Mouse (Mus musculus): ENCODE results near the gene Tarbp1. TPM values are rescaled to one million over a fixed set of nuclear protein-coding genes. Genes with fewer than 3 reads are reported as not detected.
"Not testable (repeated sequence)": the region's sequence is repeated elsewhere in the genome, so short reads cannot be mapped to it uniquely, and the experiment has no call there.

Gene Tarbp1
- total RNA-seq, 2 experiments from 2014 or later = 5.7 to 6.2 TPM

DNA sequence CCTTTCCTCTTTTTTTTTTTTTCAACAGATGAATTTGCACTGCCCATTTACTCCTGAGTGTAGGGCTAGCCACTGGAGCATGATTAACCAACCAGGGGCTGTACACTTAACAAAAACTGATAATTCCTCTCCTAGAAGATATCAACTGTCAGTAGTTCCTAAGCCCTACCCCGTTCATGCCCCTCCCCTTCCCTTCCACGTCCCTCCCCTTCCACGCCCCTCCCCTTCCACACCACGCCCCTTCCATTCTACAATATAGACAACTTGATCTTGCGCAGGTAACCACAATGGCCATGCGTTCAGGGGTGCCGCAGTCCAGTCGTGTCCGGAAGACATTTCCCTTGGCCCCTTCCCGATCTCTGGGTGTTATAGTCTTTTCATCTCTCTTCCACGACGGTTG lies 20.6 kb upstream of the Tarbp1 start:
- intact Hi-C loops (cut with DNase I) = loop anchor here (5.0 kb wide), 3 partner anchors 172 to 482 kb away; no protein-coding TSS in a partner anchor
- DNase-seq = no peak

DNA sequence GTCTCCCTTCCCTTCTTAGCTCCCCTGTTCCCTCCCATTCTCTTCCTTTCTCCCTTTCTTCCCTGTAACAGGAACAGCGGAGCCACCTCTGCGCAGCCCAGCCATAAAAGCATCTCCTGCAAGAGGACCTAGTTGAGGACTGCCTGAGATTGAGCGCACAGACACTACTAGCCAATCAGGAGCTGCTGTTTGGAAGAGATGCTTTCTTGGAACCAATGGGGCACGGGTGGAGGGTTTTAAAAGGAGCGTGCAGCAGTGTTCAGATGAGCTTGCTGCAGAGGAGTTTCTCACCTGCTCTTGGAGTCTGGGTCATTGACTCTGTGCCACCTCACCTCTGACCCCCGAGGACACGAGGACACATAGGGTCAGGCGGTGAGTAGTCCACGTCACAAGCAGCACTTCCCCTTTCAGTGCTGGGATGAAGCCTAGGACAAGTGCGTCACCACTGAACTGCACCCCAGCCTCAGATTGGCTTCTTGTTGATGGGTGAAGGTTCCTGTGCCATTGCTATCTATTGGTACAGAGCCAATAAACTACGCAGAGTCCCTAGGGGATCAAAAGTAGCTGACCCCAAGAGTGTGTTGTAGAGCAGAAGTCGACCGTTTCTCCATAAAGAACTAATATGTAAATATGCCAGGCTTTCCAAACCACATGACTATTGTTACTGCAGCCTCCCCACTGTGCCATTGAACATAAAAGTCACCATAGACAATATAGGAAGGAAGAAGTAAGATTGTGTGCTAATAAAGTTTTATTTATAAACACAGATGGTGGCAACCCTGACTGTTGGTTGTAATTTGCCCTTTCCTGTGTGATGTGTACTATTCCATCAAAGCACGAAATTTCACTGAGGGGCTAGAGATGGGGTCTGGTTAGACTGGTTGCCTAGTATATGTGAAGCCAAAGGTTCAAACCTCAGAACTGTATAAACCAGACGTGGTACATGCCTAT lies 19.6 kb upstream of the Tarbp1 start:
- intact Hi-C loops (cut with DNase I) = loop anchor here (5.0 kb wide), 3 partner anchors 173 to 483 kb away; no protein-coding TSS in a partner anchor
- no peak for DNase-seq

DNA sequence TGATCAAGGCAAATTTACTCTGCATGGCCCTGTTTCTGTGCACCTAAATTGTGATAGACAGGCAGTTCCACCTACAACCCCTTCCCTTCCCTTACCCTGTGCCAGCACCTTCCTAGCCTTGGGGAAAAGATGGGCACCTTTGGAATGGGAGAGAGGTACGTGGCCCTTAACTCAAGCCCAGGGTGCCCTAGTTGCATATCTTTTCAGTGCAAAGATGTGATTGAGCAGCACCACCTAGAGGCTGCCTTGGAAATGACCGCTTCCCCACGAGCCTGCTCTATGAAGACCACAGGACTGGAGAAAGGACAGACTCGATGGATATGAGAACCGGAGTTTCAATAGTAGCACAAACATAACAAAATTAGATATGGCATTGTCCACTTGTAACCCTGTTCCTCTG lies 8.1 kb upstream of the Tarbp1 start:
- intact Hi-C loops (cut with DNase I) = loop anchor here (5.0 to 10.0 kb wide), 5 partner anchors 188 to 494 kb away; partner anchors contain the start of gene Slc35f3
- peak; percentile 79 to 83 for DNase-seq

DNA sequence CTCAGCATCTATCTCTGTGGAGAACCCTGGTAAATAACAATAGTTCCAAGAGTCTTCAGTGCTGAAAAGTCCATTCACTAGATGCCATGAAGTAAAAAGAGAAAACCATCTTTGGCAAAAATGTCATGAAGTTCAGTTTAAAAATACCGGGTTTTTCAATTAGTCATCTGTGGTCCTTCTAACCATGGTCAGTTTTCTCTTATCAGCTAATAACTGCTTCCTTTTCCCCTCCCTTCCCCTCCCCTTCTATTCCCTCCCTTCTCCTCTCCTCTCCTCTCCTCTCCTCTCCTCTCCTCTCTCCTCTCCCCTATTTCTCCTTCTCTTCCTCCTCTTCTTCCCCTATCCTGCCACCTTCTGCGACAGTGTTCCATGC lies 7.5 kb upstream of the Tarbp1 start:
- intact Hi-C loops (cut with DNase I) = loop anchor here (5.0 to 10.0 kb wide), 5 partner anchors 188 to 495 kb away; partner anchors contain the start of gene Slc35f3
- no peak for DNase-seq

DNA sequence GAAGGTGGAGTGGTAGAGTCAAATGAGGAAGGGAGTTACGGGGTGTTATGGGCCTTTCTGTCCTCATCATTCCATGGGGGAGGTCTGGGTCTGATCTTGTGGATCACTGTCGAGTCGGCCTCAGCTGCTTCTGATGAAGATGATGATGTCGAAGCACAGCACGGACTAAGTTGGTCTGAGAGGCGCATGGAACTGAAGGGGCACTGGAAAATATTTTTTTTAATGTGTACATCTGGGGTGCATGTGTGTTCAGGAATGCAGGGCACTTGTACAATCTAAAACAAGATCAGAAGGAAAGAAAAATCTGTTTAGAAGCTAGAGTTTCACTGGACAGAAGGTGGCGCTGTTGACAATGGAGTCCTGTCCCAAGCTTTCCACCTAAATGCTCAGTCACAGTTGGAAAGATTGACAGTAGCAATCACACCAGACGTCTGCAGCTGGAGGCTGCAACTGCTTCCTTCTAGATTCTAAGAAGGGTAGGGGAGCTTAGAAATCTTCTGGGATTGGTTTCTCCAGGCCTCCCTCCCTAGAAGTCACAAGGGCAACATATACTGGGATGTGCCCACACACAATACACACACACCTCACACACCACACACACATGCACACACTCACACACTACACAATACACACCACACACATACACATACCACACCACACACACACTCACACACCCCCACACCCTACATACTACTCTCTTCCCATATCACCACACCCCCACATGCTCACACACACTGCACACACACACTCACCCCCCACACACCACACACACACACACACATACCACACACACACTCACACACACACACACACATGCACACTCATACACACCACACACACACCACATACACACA lies 6.9 kb upstream of the Tarbp1 start:
- intact Hi-C loops (cut with DNase I) = loop anchor here (5.0 to 10.0 kb wide), 5 partner anchors 187 to 496 kb away; partner anchors contain the start of gene Slc35f3
- DNase-seq = peak; percentile 69 to 81

DNA sequence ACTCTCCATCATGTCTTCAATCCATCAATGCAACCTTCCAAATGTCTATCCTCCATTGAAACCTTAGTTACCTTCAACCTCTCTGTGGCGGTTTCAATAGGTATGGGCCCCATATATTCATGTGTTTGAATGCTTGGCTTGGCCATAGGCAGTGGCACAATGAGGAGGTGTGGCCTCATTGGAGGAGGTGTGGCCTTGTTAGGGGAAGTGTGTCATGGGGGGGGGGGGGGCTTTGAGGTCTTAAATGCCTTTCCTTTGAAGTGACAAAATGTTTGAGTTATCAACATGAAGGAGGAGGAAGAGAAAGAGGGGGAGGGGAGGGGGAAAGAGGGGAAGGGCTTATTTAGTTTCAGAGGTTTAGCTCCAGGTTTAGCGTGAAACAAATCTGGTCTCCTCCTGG lies 5.5 kb upstream of the Tarbp1 start:
- DNase-seq = no peak
- intact Hi-C loops (cut with DNase I) = loop anchor here (5.0 to 10.0 kb wide), 5 partner anchors 186 to 497 kb away; partner anchors contain the start of gene Slc35f3

DNA sequence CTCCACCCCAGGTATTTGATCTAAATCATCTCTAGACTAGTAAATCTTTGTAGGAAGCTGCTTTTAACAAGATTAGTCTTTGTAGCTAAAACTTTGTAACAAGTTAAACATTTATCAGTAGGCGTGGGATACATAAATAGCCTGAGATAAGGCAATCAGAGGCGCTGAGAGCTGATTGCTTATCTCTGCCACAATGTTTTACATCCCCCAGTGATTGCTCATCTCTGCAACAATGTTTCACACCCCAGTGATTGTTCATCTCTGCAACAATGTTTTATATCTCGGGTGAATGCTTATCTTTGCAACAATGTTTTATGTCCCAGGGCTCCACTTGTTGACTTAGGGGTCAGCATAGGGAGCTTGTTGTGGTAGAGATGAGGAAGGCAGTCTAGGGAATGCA lies 3.8 kb upstream of the Tarbp1 start:
- intact Hi-C loops (cut with DNase I) = loop anchor here (10.0 kb wide), 1 partner anchor 666 kb away; no protein-coding TSS in a partner anchor

DNA sequence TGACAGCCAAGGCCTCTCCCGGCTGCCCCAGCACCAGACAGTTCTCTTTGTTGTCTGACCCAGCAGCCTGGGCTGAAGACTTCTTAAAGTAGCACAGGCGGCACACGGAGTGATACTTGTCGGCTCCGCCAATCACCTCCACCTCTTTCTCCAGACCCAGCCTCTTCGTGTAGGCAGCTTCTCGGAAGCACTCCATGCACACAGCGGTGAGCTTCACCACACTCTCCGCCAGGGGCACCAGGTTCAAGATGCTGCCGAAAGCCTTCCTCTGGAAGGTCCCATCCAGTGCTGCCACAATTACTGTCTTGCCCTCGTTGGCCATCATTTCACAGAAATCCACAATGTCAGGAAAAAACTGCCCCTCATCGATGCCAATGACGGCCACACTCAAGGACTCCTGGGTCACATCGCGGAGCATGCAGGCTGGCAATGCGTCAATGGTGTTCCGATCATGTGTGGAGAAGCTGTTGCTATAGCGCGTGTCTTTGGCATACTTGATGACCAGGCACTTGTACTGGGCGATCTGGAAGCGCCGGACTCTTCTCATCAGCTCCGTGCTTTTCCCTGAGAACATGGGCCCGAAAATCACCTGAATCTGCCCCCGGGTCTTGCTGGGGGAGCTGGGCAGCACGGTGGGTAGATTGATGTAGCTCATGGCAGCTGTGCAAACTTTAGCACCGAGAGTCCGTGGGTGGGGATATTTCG lies 1.4 kb upstream of the Tarbp1 start:
- DNase-seq = not testable (repeated sequence)
- intact Hi-C loops (cut with DNase I) = loop anchor here (10.0 kb wide), 1 partner anchor 668 kb away; no protein-coding TSS in a partner anchor

More for the DNA sequence above, 3.8 kb upstream of the Tarbp1 start:
- DNase-seq = no peak

DNA sequence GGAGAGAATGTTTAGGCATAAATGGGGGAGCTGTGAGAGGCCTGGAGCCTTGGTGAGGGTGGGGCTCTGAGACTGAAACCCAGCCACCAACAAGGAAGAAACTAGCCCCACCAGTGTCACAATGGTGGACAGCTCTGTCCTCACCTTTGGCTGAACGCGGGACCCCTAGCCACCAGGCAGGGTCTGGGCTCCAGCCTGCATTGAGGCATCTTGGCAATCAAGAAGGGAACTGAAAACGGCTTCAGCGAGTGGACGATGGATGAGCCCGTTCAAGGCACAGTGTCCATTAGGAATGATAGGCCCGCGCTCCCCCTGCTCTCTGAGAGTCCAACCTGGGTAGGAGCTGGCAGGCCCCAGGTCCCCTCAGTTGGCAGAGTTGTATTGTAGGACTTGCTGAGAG lies 873 bp upstream of the Tarbp1 start:
- DNase-seq = not testable (repeated sequence)
- intact Hi-C loops (cut with DNase I) = loop anchor here (10.0 kb wide), 1 partner anchor 669 kb away; no protein-coding TSS in a partner anchor

DNA sequence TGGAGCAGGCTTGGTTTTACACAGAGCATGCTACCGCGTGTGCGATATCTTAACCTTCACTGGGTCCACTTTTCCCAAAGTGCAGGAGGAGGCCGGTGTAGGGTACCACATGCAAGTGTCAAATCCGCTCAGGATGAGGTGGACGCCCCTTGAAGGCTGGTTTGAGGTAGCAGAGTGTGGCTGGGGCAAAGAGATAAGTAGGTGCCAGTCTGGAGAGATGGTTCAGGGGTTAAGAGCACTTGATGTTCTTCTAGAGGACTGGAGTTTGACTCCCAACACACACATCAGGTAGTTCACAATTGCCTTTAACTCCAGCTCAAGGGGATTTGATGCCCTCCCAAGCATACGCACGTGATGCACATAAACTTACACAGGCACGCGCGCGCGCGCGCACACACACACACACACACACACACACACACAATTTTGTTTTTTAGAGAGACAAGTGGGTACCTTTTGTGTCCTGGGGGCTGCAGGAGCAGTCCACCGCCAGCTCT lies 1.0 kb downstream of the Tarbp1 start:
- DNase-seq = no peak
- intact Hi-C loops (cut with DNase I) = loop anchor here (10.0 kb wide), 1 partner anchor 671 kb away; no protein-coding TSS in a partner anchor

DNA sequence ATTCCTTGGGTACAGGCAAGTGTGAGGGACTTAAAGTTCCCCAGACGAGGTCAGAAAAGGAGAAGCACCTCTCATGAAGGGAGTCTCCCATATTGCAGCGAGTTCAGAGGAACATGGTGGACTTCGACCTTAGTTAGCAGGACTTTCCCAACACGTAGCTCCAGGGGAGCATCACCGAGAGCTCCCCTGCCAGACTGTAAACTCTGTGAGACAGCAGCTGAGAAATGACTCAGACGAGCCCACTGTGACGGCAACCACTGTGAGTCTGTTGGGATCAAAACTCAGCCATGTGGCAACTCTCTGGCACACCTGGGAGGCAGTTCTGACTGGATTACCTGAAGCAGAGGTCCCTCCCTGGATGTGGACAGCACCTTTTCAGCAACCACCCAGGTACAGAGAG lies 10.8 kb downstream of the Tarbp1 start:
- intact Hi-C loops (cut with DNase I) = no loop called here
- no peak for DNase-seq

DNA sequence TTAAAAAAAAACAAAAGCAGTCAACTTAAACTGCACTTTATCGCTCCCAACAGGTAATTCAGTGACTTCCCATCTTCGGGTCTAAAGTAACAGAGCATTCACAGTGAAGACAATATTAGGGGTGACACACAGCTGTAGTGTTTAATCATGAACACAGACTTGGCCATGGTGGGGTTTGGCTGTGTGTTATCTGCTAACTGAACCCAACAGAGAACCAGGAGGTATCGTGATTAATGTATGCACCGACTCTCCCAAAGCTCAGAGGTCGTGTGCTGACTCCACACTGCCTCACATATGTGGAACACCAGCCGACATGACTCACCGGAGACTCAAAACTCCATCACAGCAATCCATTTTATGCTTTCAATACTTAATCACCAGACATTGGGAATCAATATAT lies 13.1 kb downstream of the Tarbp1 start:
- intact Hi-C loops (cut with DNase I) = no loop called here

DNA sequence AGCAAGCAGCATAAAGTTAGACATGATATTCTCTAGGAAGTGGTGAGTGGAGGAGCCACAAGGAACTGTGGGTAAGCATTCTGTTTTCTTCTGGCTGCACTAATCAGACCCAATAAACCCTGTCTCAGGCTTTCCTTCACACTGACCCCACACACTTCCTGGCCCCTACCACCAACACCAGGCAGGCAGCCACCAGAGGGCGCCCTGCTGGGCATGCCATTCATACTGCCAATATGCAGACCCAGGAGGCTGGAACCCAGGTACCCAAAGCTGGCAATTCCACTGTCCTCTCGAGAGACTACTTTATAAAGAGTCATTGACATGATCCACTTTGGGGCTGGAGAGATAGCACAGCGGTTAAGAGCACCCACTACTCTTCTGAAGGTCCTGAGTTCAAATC lies 14.6 kb downstream of the Tarbp1 start:
- DNase-seq = peak; percentile 36 to 62
- intact Hi-C loops (cut with DNase I) = no loop called here

More for the DNA sequence above, 13.1 kb downstream of the Tarbp1 start:
- DNase-seq = no peak

DNA sequence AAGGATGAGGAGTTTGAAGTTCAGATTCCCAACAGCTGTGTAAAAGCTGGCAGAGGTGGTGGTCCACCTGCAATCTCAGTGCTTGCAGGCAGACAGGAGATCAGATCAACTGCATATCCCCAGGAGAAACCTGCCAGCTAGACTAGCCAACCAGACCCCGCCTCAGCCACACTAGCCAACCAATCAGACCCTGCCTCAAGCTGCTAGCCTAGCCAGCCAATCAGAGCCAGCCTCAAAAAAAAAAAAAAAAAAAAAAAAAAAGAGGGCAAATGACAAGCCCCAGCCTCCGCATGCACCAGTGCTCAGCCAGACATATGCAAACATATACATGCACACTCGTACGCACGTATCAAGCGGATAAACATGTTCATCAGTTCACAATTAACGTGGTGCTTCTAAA lies 19.5 kb downstream of the Tarbp1 start:
- intact Hi-C loops (cut with DNase I) = no loop called here
- no peak for DNase-seq

DNA sequence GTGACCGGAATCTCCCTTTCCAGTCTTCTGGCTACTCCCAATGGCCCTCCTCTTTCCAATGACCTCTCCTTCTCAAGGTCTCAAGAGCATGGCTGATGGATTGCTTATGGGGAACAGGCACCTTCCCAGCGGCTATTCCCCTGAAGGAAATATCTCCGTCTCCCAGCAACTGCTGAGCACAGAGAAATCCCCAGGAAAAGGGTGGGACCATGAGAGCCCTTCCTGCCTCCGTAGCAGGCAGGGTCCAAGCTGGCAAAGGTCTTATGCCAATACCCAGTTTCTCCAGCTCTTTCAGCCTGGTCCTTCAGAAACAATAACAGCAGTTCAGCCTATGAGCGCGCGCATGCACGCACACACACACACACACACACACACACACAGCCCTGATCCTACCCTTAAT lies 23.7 kb downstream of the Tarbp1 start:
- intact Hi-C loops (cut with DNase I) = no loop called here
- DNase-seq = no peak

DNA sequence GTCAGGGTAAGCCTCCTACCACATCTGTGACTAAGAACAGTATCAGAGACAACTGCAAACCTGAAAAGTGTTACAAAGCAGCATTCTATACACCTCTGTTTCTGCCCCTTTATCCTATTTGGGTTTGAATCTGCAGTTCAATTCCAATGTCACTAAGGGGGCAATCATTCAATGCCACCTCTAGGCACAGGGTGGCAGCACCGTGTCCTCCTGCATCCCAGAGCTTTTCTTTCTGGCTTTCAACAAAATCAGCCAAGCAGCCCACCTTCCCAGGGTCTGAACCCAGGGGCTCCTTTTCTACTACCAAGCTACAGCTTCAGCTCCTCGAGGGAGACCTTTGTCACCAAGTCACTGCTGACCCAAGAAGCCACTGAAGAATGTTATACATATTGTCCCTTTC lies 35.9 kb downstream of the Tarbp1 start:
- intact Hi-C loops (cut with DNase I) = no loop called here
- no peak for DNase-seq

DNA sequence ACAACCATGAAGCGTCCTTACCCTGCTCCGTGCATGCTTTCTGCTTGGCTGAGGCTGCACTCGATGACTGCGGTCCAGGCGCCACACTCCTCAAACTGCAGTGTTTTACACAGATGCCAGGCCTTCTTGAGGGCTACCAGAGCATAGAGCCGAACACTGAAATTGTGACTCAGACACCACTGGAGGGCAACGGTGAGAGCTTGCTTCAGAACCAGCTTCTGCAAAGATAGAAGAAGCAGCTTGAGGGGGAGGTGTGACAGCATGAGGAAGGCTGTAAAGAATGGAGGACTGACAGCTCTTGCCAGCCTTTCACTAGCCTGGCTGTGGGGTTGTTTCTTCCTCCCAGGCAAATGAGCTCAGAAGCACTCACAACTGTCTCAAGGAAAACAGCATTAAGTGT lies 41.0 kb downstream of the Tarbp1 start:
- intact Hi-C loops (cut with DNase I) = no loop called here
- DNase-seq = no peak

DNA sequence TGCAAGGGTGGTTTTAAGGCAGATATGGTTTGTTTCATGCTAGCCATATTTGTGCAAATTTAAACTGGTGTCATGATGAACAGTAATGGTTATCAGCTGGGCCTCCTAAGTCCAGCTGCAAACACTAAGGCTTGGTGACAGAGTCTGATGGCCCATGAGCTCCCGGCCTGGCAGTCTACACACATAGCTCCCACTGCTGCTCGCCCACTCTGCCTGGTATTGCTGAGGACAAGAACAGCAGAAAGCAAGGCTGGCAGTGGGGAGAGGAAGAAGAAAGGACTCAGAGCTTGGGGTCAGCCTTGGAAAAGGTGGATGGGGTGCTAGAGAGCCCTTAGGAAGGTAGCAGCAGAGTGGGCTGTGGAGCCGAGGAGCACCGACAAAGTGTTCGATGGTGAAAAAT lies 45.2 kb downstream of the Tarbp1 start:
- intact Hi-C loops (cut with DNase I) = no loop called here
- no peak for DNase-seq

DNA sequence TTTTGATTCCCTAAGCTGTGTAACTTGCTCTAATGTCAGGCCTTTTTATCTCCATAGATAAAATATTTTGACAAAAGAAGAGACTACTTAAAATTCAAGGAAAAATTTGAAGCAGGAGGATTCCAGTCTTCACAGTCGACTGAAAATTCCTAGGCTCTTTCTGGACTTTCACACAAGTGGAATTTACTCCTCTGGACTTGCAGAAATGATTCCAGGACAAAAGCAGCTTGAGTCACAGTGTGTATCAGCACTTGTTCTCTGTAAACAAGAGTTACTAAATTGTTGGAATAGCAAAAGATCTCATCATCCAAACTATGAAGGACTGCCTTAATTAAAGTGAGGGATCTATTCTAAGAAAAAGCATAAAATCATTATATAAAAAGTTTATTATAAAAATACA lies 49.9 kb downstream of the Tarbp1 start:
- intact Hi-C loops (cut with DNase I) = loop anchor here (5.0 kb wide), 1 partner anchor 522 kb away; the partner anchor contains the start of gene Tomm20
- no peak for DNase-seq

DNA sequence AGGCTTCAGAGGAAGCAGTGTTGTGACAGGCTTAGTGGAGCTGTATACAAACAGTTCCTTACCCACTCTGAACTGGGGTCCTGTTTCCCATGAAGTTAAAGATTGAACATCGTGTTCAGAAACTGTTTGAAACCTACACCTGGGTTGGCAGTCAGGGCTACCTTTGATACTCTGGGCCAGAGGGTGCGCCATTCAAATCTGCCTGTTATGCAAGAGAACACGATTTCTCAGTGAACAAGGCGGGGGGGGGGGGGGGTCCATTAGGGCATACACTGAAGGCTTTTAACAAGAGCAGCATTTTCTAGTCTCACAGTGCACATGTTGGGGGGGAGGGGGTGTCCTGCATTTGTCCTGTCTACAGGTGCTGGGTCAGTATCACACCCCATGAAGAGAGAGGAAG lies 50.7 kb downstream of the Tarbp1 start:
- no peak for DNase-seq
- intact Hi-C loops (cut with DNase I) = loop anchor here (5.0 kb wide), 1 partner anchor 523 kb away; the partner anchor contains the start of gene Tomm20
